Mouse (Mus musculus) Patski (cell line): ENCODE data around the gene Chpt1. TPM values are rescaled to one million over a fixed set of nuclear protein-coding genes. Genes with fewer than 3 reads are reported as not detected.

Experiments
- ATAC-seq: fragments of 100-300 bp; one replicate; pipeline ENCODE4 v1.8.0; 2021
- CTCF ChIA-PET: fragments of 350-600 bp; sonication (Branson Sonifier 250); formaldehyde crosslinking; loops from one replicate; lab custom pipeline; 2022; ENCODE audit warnings: inconsistent platforms; lab: Charles Lee
- POLR2A ChIA-PET: fragments of 350-600 bp; sonication (Branson Sonifier 250); formaldehyde crosslinking; loops from one replicate; lab custom pipeline; 2022; ENCODE audit warnings: antibody characterized with exemption, inconsistent platforms; lab: Charles Lee
- DNase-seq: peaks from one replicate; pipeline ENCODE4 v3.0.0-alpha.2; 2011; ENCODE audit warnings: low read depth, low spot score
- H3K27me3 ChIP-seq: fragments of 371-371 bp; one replicate; pipeline ENCODE4 v1.5.1; 2021
- CTCF ChIP-seq: fragments of 100-300 bp; IDR thresholded peaks from one replicate; pipeline ENCODE4 v1.5.1; 2021
- in situ Hi-C: fragments of 300-500 bp; cut with MboI; formaldehyde crosslinking; loops from 3 replicates; pipeline ENCODE4 v1.11.1; 2018; ENCODE audit warnings: low pct_unique_long_range_greater_than_20kb, mixed read lengths
- polyA plus RNA-seq: library from polyadenylated mRNA; unstranded; gene quantifications from one replicate; pipeline ENCODE4 v1.2.3, GENCODE M21; 2021

Gene Chpt1
- polyA plus RNA-seq, 1 experiment from 2014 or later, result 61.1 TPM

DNA sequence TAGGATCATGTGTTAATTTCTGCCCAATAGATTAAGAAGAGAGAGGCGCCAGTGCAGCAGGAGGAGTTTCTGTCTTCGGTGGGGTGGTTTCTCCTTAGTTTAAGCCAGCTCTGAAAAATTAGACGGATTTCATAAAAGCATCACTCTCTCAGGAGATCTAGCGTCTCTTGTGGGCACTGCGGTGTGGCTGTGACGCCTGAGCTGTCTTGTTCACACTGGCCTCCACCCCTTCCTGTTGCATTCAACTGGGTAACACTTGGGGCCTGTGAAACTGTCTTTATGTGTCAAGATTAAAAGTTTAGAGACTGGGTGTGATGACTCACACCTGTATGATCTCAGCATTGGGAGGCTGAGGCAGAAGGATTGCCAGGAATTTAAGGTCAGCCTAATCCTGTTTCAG lies 75.9 kb downstream of the Chpt1 start:
- ChIA-PET POLR2A (no interaction called here), CTCF (interaction anchor here (1.6 to 2.3 kb wide), 2 partner anchors 11 to 51 kb away, joined by 4 to 12 read pairs; no protein-coding TSS in a partner anchor)
- DNase-seq, result no peak
- no peak for TF ChIP-seq CTCF
- in situ Hi-C loops, result loop anchor here (5.0 kb wide), 1 partner anchor 46 kb away; no protein-coding TSS in a partner anchor
- no peaks in the 10 kb centered on the region for H3K27me3 ChIP-seq
- ATAC-seq, result no peak

DNA sequence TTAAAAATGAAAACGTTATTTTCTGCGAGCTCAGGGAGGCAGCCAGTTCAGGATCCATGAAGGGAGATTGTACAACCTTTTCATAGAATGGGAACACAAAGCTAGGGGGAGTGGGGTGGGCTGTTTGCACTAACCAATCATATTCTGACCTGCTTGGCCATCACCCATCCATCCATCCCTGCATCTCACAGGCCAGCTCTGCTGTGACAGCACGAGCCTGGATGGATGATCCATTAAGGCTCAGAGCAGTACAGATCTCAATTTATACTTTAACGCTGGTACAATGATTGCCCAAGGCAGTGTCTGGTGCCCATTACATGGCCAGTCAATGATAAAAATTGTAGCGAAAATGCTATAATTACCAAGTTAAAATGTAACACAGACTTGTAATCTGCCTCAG lies 77.0 kb downstream of the Chpt1 start:
- in situ Hi-C loops, result loop anchor here (5.0 kb wide), 1 partner anchor 45 kb away; no protein-coding TSS in a partner anchor
- ChIA-PET CTCF (interaction anchor here (0.6 to 2.5 kb wide), 11 partner anchors 11 to 52 kb away, joined by 3 to 13 read pairs (median 4); partner anchors contain the start of genes Dram1 and Gnptab), POLR2A (interaction anchor here (0.9 kb wide), 1 partner anchor 48 kb away, joined by 3 read pairs; the partner anchor contains the start of genes Dram1 and Gnptab)
- no peak for DNase-seq
- no peak for ATAC-seq
- TF ChIP-seq CTCF, result no peak
- no peaks in the 10 kb centered on the region for H3K27me3 ChIP-seq

DNA sequence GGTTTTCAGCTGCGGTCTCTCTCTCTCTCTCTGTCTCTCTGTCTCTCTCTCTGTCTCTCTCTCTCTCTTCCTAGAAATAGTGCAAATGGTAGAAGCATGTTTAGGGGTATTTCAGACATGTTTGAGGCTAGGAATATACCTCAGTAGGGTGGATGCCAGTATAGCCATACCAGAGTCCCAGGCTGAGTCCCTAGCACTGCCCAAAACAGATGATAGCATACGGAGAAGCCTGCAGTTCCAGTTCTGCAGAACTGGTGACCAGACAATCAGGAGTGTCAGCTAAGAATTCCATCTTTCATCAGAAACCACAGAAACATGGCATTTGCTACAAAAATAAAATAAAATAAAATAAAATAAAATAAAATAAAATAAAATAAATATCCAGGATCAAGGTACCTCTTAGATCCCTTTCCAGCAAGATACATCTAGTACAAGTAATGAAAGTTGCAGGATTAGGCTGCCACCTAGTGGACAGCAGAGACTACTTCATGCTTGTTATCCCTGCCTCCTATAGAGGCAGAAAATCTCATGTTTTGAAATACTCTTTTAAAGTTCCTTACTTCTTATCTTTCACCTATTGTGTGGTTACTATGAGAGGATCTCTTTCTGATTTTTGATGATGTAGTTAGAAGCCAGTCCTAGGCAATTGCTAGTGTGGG lies 77.6 kb downstream of the Chpt1 start:
- no peak for DNase-seq
- CTCF ChIA-PET, result interaction anchor here (0.6 to 2.5 kb wide), 12 partner anchors 10 to 51 kb away, joined by 3 to 13 read pairs (median 4); partner anchors contain the start of genes Dram1 and Gnptab
- in situ Hi-C loops, result loop anchor here (5.0 kb wide), 1 partner anchor 44 kb away; no protein-coding TSS in a partner anchor
- POLR2A ChIA-PET, result interaction anchor here (0.6 to 0.9 kb wide), 2 partner anchors 45 to 47 kb away, joined by 3 read pairs; partner anchors contain the start of genes Dram1 and Gnptab
- ATAC-seq, result peak; percentile 90
- no peaks in the 10 kb centered on the region for H3K27me3 ChIP-seq
- peak; percentile 69 for TF ChIP-seq CTCF

DNA sequence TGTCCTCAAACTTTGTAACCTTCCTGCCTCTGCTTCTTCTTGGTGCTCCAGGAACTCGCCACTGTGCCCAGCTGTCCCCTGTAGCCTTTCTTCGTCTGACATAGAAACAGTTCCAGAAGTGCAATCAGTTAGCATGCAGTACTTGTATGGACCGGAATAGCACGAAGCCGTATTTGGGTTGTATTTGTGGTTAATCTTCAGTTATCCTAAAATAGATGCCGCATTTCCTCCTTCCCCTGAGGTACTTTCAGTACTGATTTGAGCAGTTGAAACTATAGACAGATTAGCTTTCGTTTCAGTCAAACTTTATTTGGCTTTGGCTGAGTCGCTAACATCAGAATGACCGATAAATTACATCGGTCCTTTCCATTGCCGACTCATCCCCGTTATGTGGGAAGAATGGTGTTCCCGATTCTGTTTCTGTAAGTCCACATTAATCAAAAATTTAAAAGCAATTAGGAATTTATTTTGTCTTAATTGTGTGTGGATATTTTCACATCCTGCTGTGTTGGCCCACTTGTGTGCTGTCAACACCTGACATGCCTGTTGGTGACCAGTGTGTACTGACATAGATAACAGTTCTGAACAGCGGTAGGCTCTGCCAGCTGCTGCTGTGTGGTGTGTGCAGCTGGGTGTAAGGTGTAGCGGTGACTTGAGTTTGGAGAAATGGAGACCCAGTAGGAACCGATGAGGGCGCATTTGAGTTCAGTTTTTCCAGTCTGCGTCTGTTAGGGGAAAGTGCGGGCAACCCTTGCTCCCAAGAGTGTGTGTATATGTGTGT lies 83.0 kb downstream of the Chpt1 start:
- ChIA-PET CTCF (interaction anchor here (1.4 to 1.8 kb wide), 2 partner anchors 9 to 39 kb away, joined by 3 read pairs; no protein-coding TSS in a partner anchor), POLR2A (no interaction called here)
- in situ Hi-C loops, result no loop called here
- H3K27me3 ChIP-seq, result no peaks in the 10 kb centered on the region
- TF ChIP-seq CTCF, result no peak
- ATAC-seq (no peak), DNase-seq (no peak)

DNA sequence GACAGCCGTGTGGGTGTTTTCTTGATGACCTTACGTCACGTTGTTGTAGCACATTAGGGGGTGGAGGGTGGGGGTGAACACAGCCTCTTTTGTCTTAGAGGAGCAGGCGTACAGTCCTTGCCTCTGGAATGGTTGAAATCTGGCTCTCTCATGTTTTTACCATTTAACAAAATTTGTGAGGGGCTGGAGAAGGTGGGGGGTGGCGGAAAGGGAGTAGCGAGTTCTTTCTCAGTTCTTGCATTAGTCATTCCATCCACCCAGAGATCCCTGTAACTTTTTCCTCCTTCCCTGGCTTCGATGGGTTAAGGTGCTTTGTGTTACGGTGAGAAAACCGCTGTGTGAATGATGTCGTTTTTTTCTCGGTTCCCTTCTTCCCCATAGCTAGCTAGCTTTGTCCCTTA lies 83.7 kb downstream of the Chpt1 start:
- no peak for DNase-seq
- no peaks in the 10 kb centered on the region for H3K27me3 ChIP-seq
- ChIA-PET CTCF (interaction anchor here (1.4 kb wide), 1 partner anchor 10 kb away, joined by 3 read pairs; no protein-coding TSS in a partner anchor), POLR2A (no interaction called here)
- in situ Hi-C loops, result no loop called here
- no peak for ATAC-seq
- TF ChIP-seq CTCF, result no peak

DNA sequence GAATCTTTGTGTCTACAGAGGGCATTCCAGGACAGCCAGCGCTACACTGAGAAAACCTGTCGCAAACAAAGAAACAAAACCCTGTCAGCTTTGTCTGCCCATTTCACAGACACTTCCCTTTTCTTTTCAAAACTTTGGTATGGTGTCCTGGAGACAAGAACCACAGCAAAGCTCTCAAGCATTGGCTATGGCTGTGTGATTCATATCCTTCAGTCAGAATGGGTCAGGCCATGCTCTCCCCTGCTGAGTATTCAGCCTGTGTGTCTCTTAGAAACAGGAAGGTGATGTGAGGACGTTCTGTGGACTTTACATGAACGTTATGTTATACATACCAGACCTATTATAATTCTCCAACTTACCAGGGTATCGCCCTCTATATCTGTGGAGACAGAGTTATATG lies 86.2 kb downstream of the Chpt1 start:
- ATAC-seq, result no peak
- ChIA-PET POLR2A (no interaction called here), CTCF (no interaction called here)
- no peaks in the 10 kb centered on the region for H3K27me3 ChIP-seq
- in situ Hi-C loops, result no loop called here
- no peak for DNase-seq
- no peak for TF ChIP-seq CTCF

DNA sequence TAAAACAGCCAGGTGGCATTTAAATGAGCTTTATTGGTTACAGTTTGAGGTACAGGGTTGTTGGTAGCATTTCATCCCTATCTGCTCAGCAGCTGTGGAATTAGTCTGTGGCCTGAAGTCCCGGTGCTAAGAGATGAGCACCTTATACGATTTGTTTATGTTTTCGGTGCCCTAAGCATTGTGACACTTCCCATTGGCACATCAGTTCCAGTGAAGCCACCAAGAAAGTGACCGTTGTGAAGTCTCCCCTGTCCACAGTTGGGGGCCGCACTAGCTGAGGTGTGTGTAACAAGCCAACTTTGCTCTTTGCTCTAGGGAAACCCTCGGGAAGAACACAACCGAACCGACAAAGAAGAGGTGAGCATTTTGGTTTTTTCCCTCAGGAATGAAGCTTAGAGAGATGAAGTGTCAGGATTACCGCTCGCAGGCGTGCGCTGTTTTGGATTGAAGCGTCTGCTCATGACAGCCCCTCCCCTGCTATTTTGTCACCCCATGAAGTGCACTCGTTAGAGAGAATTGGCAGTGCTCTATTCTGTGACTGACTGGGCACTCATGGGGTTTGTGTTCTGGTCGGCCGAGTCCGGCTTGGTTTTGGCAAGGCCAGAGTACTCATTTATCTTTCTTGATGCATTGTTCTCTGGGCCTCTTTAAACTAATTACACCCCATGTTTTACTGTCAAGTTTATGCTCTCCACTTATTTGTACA lies 91.4 kb downstream of the Chpt1 start:
- POLR2A ChIA-PET, result no interaction called here
- no peak for TF ChIP-seq CTCF

DNA sequence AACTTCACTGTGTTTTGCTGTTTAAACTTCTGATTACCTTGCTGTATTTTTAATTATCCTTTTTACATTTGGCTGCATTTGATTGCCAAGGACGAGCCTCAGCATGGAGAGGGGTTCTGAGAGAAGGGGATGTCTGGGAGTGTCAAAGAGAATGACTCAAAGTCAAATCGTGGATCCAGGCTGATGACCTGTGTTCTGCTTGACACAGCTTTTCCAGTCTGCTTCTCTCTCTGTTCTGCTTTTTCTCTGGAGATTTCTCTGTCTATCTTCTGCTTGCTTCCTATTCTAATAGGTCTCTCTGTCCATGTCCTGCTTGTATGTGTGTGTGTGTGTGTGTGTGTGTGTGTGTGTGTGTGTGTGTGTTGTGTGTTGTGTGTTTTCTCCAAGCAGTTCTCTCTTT lies 94.1 kb downstream of the Chpt1 start:
- no peak for DNase-seq
- no peak for TF ChIP-seq CTCF
- no peak for ATAC-seq
- POLR2A ChIA-PET, result no interaction called here
- in situ Hi-C loops, result no loop called here
- no peaks in the 10 kb centered on the region for H3K27me3 ChIP-seq
- CTCF ChIA-PET, result interaction anchor here (0.9 kb wide), 1 partner anchor 24 kb away, joined by 3 read pairs; no protein-coding TSS in a partner anchor

More for the DNA sequence above, 91.4 kb downstream of the Chpt1 start:
- no peaks in the 10 kb centered on the region for H3K27me3 ChIP-seq
- in situ Hi-C loops, result no loop called here
- CTCF ChIA-PET, result interaction anchor here (1.7 kb wide), 2 partner anchors 14 to 34 kb away, joined by 3 to 5 read pairs; partner anchors contain the start of genes Dram1 and Gnptab
- DNase-seq, result no peak
- no peak for ATAC-seq

DNA sequence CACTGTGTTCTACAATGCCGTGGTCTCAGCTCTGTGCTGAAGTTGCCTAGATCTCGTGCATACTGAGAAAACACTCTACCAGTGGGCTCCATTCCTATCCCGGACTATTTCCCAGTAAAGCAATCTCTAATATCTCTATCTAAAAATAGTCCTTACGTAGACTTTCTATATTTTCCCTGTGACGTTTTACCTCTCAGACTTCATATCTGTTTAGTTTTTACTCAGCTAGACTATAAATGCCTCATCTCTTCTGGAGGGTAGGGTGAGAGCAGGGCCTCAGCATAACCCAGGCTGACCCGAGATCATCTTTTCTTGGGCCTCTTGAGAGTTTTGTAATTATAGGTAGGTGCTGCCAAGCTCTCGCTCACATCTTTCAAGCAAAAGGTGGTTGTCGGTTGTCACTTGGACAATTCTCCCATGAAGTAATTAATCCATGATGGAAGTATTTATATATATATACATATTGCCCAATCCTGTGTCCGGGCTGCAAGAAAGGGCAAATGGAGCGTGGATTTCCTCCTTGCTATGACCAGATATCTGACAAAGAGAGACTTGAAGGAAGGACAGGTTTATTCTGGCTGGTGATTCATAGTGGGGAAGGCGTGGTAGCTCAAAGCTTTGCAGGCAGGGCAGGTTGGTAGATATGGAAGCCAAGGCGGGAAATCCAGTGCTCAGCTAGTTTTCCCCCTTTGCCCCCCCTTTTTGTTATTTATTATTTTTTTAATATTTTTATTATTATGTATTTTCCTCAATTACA lies 95.8 kb downstream of the Chpt1 start:
- DNase-seq, result no peak

More for the DNA sequence above, 95.8 kb downstream of the Chpt1 start:
- in situ Hi-C loops, result no loop called here
- H3K27me3 ChIP-seq, result no peaks in the 10 kb centered on the region
- no peak for ATAC-seq
- CTCF ChIA-PET, result no interaction called here
- POLR2A ChIA-PET, result no interaction called here
- TF ChIP-seq CTCF, result no peak
